Mouse (Mus musculus) cortical plate, adult 2 months (tissue): ENCODE measurements around the gene Acp6.

ENCODE experiments used
- CTCF ChIP-seq: fragments of 200-500 bp; IDR thresholded peaks from 2 replicates; pipeline ENCODE4 v1.5.1; 2011; ENCODE audit warnings: mild to moderate bottlenecking, control low read depth, low read length; ENCODE audit not compliant: insufficient read depth; ENCODE audit errors: extremely low read depth
- POLR2A ChIP-seq: fragments of 200-500 bp; IDR thresholded peaks from 2 replicates; pipeline ENCODE4 v1.6.1; 2011; ENCODE audit warnings: mild to moderate bottlenecking, low read length, control low read depth; ENCODE audit not compliant: insufficient read depth; ENCODE audit errors: extremely low read depth

DNA sequence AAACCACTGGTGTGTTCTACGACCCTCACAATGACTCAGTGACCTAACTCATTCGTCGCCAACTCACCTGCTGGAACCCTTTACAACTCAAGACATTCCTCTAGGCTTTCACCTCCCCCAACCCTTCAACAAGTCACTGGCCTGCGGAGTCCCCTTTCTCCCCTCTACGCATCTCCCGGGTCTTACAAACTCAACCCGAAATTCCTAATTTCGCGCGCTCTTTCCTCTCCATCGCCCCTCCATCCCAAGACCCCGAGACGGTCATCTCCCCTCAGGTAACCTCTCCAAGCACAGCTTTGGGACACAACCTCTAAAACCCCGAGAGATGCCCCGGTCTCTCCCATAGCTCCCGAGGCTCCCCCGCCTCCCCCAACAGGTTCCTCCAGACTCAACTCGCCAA lies 68.1 kb downstream of the Acp6 start:
- TF ChIP-seq CTCF = no peak
- TF ChIP-seq POLR2A = no peak
